Mouse (Mus musculus): ENCODE measurements around the gene Cd44.

The Cd44 gene

GRCm38 (mm10) chr2:102872436-102872835 lies 29.0 kb downstream of the Cd44 start:
- DNase-seq (ENCODE audit: low spot score in 2 of 2), result no peak

- no peak for DNase-seq (ENCODE audit: low spot score in 2 of 2)
These were observed 33.0 kb downstream of the Cd44 start for GRCm38 (mm10) chr2:102868444-102868843.

- DNase-seq (ENCODE audit: low spot score in 2 of 2), result no peak
These were observed 33.9 kb downstream of the Cd44 start for GRCm38 (mm10) chr2:102867396-102868088.

GRCm38 (mm10) chr2:102866594-102866993 lies 34.9 kb downstream of the Cd44 start:
- DNase-seq (ENCODE audit: low spot score in 2 of 2), result no peak

- no peak for DNase-seq (ENCODE audit: low spot score in 2 of 2)
These were observed 36.1 kb downstream of the Cd44 start for GRCm38 (mm10) chr2:102865354-102865752.

- DNase-seq (ENCODE audit: low spot score in 2 of 2), result no peak
These were observed 36.6 kb downstream of the Cd44 start for GRCm38 (mm10) chr2:102864695-102865353.

GRCm38 (mm10) chr2:102864036-102864435 lies 37.4 kb downstream of the Cd44 start:
- no peak for DNase-seq (ENCODE audit: low spot score in 2 of 2)

- DNase-seq (ENCODE audit: low spot score in 2 of 2), result no peak
These were observed 37.9 kb downstream of the Cd44 start for GRCm38 (mm10) chr2:102863583-102863982.

- DNase-seq (ENCODE audit: low spot score in 2 of 2), result no peak
These were observed 38.8 kb downstream of the Cd44 start for GRCm38 (mm10) chr2:102862706-102863105.

GRCm38 (mm10) chr2:102858271-102858670 lies 43.2 kb downstream of the Cd44 start:
- no peak for DNase-seq (ENCODE audit: low spot score in 2 of 2)

- no peak for DNase-seq (ENCODE audit: low spot score in 2 of 2)
These were observed 48.2 kb downstream of the Cd44 start for GRCm38 (mm10) chr2:102853297-102853696.

GRCm38 (mm10) chr2:102851936-102852477 lies 49.5 kb downstream of the Cd44 start:
- no peak for DNase-seq (ENCODE audit: low spot score in 2 of 2)

GRCm38 (mm10) chr2:102850026-102850425 lies 51.4 kb downstream of the Cd44 start:
- DNase-seq (ENCODE audit: low spot score in 2 of 2), result no peak

GRCm38 (mm10) chr2:102848811-102849433 lies 52.5 kb downstream of the Cd44 start:
- no peak for DNase-seq (ENCODE audit: low spot score in 2 of 2)

- DNase-seq (ENCODE audit: low spot score in 2 of 2), result no peak
These were observed 60.2 kb downstream of the Cd44 start for GRCm38 (mm10) chr2:102841231-102841630.

GRCm38 (mm10) chr2:102838179-102838578 lies 63.3 kb downstream of the Cd44 start:
- DNase-seq (ENCODE audit: low spot score in 2 of 2), result no peak

- DNase-seq (ENCODE audit: low spot score in 2 of 2), result no peak
These were observed 69.9 kb downstream of the Cd44 start for GRCm38 (mm10) chr2:102831547-102831946.

- DNase-seq (ENCODE audit: low spot score in 2 of 2), result peak; percentile 75
These were observed 72.3 kb downstream of the Cd44 start for GRCm38 (mm10) chr2:102829201-102829600.

- DNase-seq (ENCODE audit: low spot score in 2 of 2), result no peak
These were observed 73.1 kb downstream of the Cd44 start for GRCm38 (mm10) chr2:102828381-102828780.

GRCm38 (mm10) chr2:102827841-102828240 lies 73.6 kb downstream of the Cd44 start:
- no peak for DNase-seq (ENCODE audit: low spot score in 2 of 2)

GRCm38 (mm10) chr2:102825961-102826633 lies 75.4 kb downstream of the Cd44 start:
- DNase-seq (ENCODE audit: low spot score in 2 of 2), result no peak

- peak in 1 of 2 experiments; percentile 19 for DNase-seq (ENCODE audit: low spot score in 2 of 2)
These were observed 79.4 kb downstream of the Cd44 start for GRCm38 (mm10) chr2:102822036-102822435.

Data from frontal cortex, postnatal 36 days (tissue).